Mouse (Mus musculus) adrenal gland, adult 8-10 months (tissue): ENCODE measurements at regions not wholly inside any gene's neighbourhood (a gene's known extent, or its start where the extent isn't known, plus 50 kb on each side); places are given as distances from the start of the nearest gene placed in this dataset.

Experiments
- DNase-seq: peaks from one replicate; pipeline ENCODE4 v3.0.0; 2022

GRCm38 (mm10) chr6:16064691-16065090 lies 344.2 kb downstream of the Mdfic start:
- DNase-seq: no peak

GRCm38 (mm10) chr6:16065121-16065520 lies 344.7 kb downstream of the Mdfic start:
- DNase-seq: no peak

GRCm38 (mm10) chr6:16076266-16076665 lies 355.8 kb downstream of the Mdfic start:
- DNase-seq: no peak

GRCm38 (mm10) chr6:16077195-16077810 lies 356.8 kb downstream of the Mdfic start:
- no peak for DNase-seq

GRCm38 (mm10) chr6:16077917-16078316 lies 357.5 kb downstream of the Mdfic start:
- no peak for DNase-seq

- no peak for DNase-seq
Measured at GRCm38 (mm10) chr6:16086952-16087537, 366.6 kb downstream of the Mdfic start.

- DNase-seq: no peak
Measured at GRCm38 (mm10) chr6:16098761-16099160, 378.3 kb downstream of the Mdfic start.

- no peak for DNase-seq
Measured at GRCm38 (mm10) chr6:16141009-16141408, 420.5 kb downstream of the Mdfic start.

- DNase-seq: no peak
Measured at GRCm38 (mm10) chr6:16144538-16144937, 424.1 kb downstream of the Mdfic start.

GRCm38 (mm10) chr6:16150535-16150934 lies 430.1 kb downstream of the Mdfic start:
- DNase-seq: no peak

- DNase-seq: no peak
Measured at GRCm38 (mm10) chr6:16151478-16151877, 431.0 kb downstream of the Mdfic start.

GRCm38 (mm10) chr6:16152691-16153090 lies 432.2 kb downstream of the Mdfic start:
- DNase-seq: no peak

GRCm38 (mm10) chr6:16165012-16165411 lies 444.6 kb downstream of the Mdfic start:
- no peak for DNase-seq

- DNase-seq: no peak
Measured at GRCm38 (mm10) chr6:16171871-16172270, 451.4 kb downstream of the Mdfic start.

GRCm38 (mm10) chr6:16177313-16177712 lies 456.9 kb downstream of the Mdfic start:
- DNase-seq: no peak

GRCm38 (mm10) chr6:16187983-16188550 lies 467.6 kb downstream of the Mdfic start:
- DNase-seq: no peak

- DNase-seq: no peak
Measured at GRCm38 (mm10) chr6:16212975-16213374, 492.5 kb downstream of the Mdfic start.

- no peak for DNase-seq
Measured at GRCm38 (mm10) chr6:16213635-16214034, 493.2 kb downstream of the Mdfic start.

- peak; percentile 1 for DNase-seq
Measured at GRCm38 (mm10) chr6:16221002-16221627, 500.7 kb downstream of the Mdfic start.
